Mouse (Mus musculus) cerebellum, adult 2 months (tissue): Measurements from ENCODE around the gene Dlgap1.

Experiments used
- CTCF ChIP-seq: fragments of 200-500 bp; IDR thresholded peaks from 2 replicates; pipeline ENCODE4 v1.5.1; 2011; ENCODE audit warnings: low read depth, mild to moderate bottlenecking, control low read depth, low read length, moderate library complexity, borderline replicate concordance; ENCODE audit not compliant: insufficient read depth
- POLR2A ChIP-seq: fragments of 200-500 bp; IDR thresholded peaks from 2 replicates; pipeline ENCODE4 v1.6.1; 2011; ENCODE audit warnings: low read length, control low read depth, borderline replicate concordance; ENCODE audit not compliant: insufficient read depth

- no peak for TF ChIP-seq POLR2A
- TF ChIP-seq CTCF = no peak
Measured at GRCm38 (mm10) chr17:70762001-70762400, 793.1 kb downstream of the Dlgap1 start.
